Mouse (Mus musculus) gastrocnemius, adult 8-10 months (tissue): ENCODE data around the gene Nfix. TPM values are rescaled to one million over a fixed set of nuclear protein-coding genes. Genes with fewer than 3 reads are reported as not detected.

ENCODE experiments used
- DNase-seq, 2 experiments: peaks; one replicate each; pipeline ENCODE4 v3.0.0; 2022; ENCODE audit warnings: low spot score in 2 of 2
- total RNA-seq, 4 experiments: library from RNA; stranded (reverse); gene quantifications; 2 replicates each; pipeline ENCODE4 v1.2.4; 2022

Nfix gene
- total RNA-seq, 4 experiments from 2014 or later, result 507 to 604 (median 532) TPM

- no peak for DNase-seq
These were observed 1.6 kb downstream of the Nfix start for GRCm38 (mm10) chr8:84798446-84799135.

GRCm38 (mm10) chr8:84797971-84798370 lies 2.2 kb downstream of the Nfix start:
- no peak for DNase-seq

- DNase-seq, result peak in 1 of 2 experiments; percentile 34
These were observed 2.8 kb downstream of the Nfix start for GRCm38 (mm10) chr8:84797256-84797797.

GRCm38 (mm10) chr8:84794486-84794885 lies 5.7 kb downstream of the Nfix start:
- DNase-seq, result peak in 1 of 2 experiments; percentile 27

- DNase-seq, result peak in 1 of 2 experiments; percentile 73
These were observed 6.2 kb downstream of the Nfix start for GRCm38 (mm10) chr8:84793791-84794485.

GRCm38 (mm10) chr8:84793134-84793533 lies 7.0 kb downstream of the Nfix start:
- no peak for DNase-seq

GRCm38 (mm10) chr8:84792429-84792947 lies 7.7 kb downstream of the Nfix start:
- DNase-seq, result no peak

- no peak for DNase-seq
These were observed 9.6 kb downstream of the Nfix start for GRCm38 (mm10) chr8:84790537-84790936.

- DNase-seq, result peak; percentile 74 to 86
These were observed 10.2 kb downstream of the Nfix start for GRCm38 (mm10) chr8:84789855-84790486.

GRCm38 (mm10) chr8:84789345-84789744 lies 10.8 kb downstream of the Nfix start:
- DNase-seq, result no peak

GRCm38 (mm10) chr8:84788896-84789295 lies 11.2 kb downstream of the Nfix start:
- DNase-seq, result peak; percentile 80 to 86

- no peak for DNase-seq
These were observed 12.4 kb downstream of the Nfix start for GRCm38 (mm10) chr8:84787523-84788302.

- no peak for DNase-seq
These were observed 13.2 kb downstream of the Nfix start for GRCm38 (mm10) chr8:84786801-84787467.

- DNase-seq, result peak; percentile 63 to 71
These were observed 14.1 kb downstream of the Nfix start for GRCm38 (mm10) chr8:84785756-84786677.

- no peak for DNase-seq
These were observed 14.7 kb downstream of the Nfix start for GRCm38 (mm10) chr8:84785506-84785755.

- DNase-seq, result no peak
These were observed 15.3 kb downstream of the Nfix start for GRCm38 (mm10) chr8:84784681-84785505.

GRCm38 (mm10) chr8:84783919-84784581 lies 16.1 kb downstream of the Nfix start:
- DNase-seq, result no peak

GRCm38 (mm10) chr8:84783198-84783918 lies 16.8 kb downstream of the Nfix start:
- DNase-seq, result no peak
